Mouse (Mus musculus) heart, adult 2 months (tissue): ENCODE measurements around the gene Plekha7.

Source experiments
- CTCF ChIP-seq: fragments of 200-600 bp; IDR thresholded peaks from 2 replicates; pipeline ENCODE4 v1.8.1; 2022; ENCODE audit warnings: antibody characterized with exemption, mild to moderate bottlenecking, moderate library complexity
- EP300 ChIP-seq: fragments of 200-500 bp; IDR thresholded peaks from 2 replicates; pipeline ENCODE4 v1.6.1; 2011; ENCODE audit warnings: low read depth, low read length, control low read depth; ENCODE audit not compliant: insufficient read depth
- POLR2A ChIP-seq: fragments of 200-500 bp; IDR thresholded peaks from 2 replicates; pipeline ENCODE4 v1.6.1; 2011; ENCODE audit warnings: mild to moderate bottlenecking, low read depth, low read length, control low read depth; ENCODE audit not compliant: insufficient read depth

DNA sequence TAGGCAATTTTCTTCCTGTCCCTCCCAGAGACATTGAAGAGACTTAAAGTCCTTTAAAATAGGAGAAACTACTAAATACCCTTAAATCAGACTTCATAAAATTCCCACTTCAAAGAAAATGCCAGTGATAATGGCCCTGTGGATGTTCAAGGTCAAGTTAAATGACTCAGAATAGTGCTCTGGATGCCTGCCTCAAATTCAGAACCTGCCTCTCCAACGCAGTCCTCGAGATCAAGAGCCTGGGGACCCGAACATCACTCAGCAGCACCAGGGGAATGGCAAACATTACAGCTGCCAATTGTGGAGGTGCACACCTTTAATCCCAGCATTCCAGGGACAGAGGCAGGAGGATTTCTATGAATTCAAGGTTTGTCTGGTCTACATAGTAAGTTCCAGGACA is 56.7 kb downstream of the Plekha7 start:
- no peak for TF ChIP-seq POLR2A
- TF ChIP-seq CTCF, result no peak
- no peak for TF ChIP-seq EP300
